Mouse (Mus musculus) liver, postnatal 0 days (tissue): ENCODE measurements at regions not wholly inside any gene's neighbourhood (a gene's known extent, or its start where the extent isn't known, plus 50 kb on each side); places are given as distances from the start of the nearest gene placed in this dataset.

Experiments used
- CTCF ChIP-seq: sonication (generic); IDR thresholded peaks from 2 replicates; pipeline ENCODE4 v1.5.1; 2016; ENCODE audit warnings: antibody characterized with exemption, low read depth
- EP300 ChIP-seq: IDR thresholded peaks from 2 replicates; pipeline ENCODE4 v1.6.1; 2016; ENCODE audit warnings: antibody characterized with exemption, low read depth, mild to moderate bottlenecking

DNA sequence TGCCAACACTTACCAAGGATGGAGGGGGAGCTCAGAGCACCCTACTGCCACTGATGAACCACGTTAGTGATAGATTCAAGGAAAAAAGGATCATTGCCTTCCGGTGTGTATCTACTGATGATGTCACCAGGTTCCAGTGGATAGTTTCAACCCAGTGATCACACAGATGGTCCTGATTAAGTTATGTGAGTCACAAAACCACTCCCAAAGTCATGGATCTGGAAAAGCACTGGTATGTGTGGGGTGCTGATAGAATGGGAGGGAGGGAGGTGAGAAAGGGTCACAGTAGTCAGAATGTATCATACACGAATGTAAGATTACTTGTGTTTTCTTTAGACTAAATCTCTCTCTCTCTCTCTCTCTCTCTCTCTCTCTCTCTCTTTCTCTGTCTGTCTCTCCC, 523.6 kb upstream of the Tmpo start:
- no peak for TF ChIP-seq CTCF
- no peak for TF ChIP-seq EP300
